Mouse (Mus musculus): ENCODE measurements at regions not wholly inside any gene's neighbourhood (a gene's known extent, or its start where the extent isn't known, plus 50 kb on each side); places are given as distances from the start of the nearest gene placed in this dataset.

- intact Hi-C loops (cut with DNase I) = no loop called here
- no peak for DNase-seq
Observed at GRCm38 (mm10) chr13:63627184-63627893, 53.9 kb upstream of the Ptch1 start.

GRCm38 (mm10) chr13:63627894-63628287, 54.5 kb upstream of the Ptch1 start:
- intact Hi-C loops (cut with DNase I) = no loop called here
- no peak for DNase-seq

- intact Hi-C loops (cut with DNase I) = no loop called here
- DNase-seq = no peak
Observed at GRCm38 (mm10) chr13:63631771-63632347, 58.5 kb upstream of the Ptch1 start.

GRCm38 (mm10) chr13:63634294-63634693, 60.9 kb upstream of the Ptch1 start:
- no peak for DNase-seq
- intact Hi-C loops (cut with DNase I) = no loop called here

- intact Hi-C loops (cut with DNase I) = no loop called here
- DNase-seq = no peak
Observed at GRCm38 (mm10) chr13:63641649-63642226, 68.3 kb upstream of the Ptch1 start.

- intact Hi-C loops (cut with DNase I) = no loop called here
- peak; percentile 30 to 44 for DNase-seq
Observed at GRCm38 (mm10) chr13:63642617-63643016, 69.2 kb upstream of the Ptch1 start.

GRCm38 (mm10) chr13:63643394-63643793, 70.0 kb upstream of the Ptch1 start:
- no peak for DNase-seq
- intact Hi-C loops (cut with DNase I) = no loop called here

GRCm38 (mm10) chr13:63644308-63644707, 70.9 kb upstream of the Ptch1 start:
- intact Hi-C loops (cut with DNase I) = no loop called here
- DNase-seq = no peak

GRCm38 (mm10) chr13:63649058-63649647, 75.8 kb upstream of the Ptch1 start:
- no peak for DNase-seq
- intact Hi-C loops (cut with DNase I) = no loop called here

GRCm38 (mm10) chr13:63654514-63654913, 81.1 kb upstream of the Ptch1 start:
- no peak for DNase-seq
- intact Hi-C loops (cut with DNase I) = no loop called here

- intact Hi-C loops (cut with DNase I) = no loop called here
- no peak for DNase-seq
Observed at GRCm38 (mm10) chr13:63657115-63657514, 83.7 kb upstream of the Ptch1 start.

- intact Hi-C loops (cut with DNase I) = no loop called here
- no peak for DNase-seq
Observed at GRCm38 (mm10) chr13:63659412-63659811, 86.0 kb upstream of the Ptch1 start.

- no peak for DNase-seq
- intact Hi-C loops (cut with DNase I) = no loop called here
Observed at GRCm38 (mm10) chr13:63660431-63660830, 87.0 kb upstream of the Ptch1 start.

GRCm38 (mm10) chr13:63668576-63668975, 95.2 kb upstream of the Ptch1 start:
- DNase-seq = no peak
- intact Hi-C loops (cut with DNase I) = no loop called here

GRCm38 (mm10) chr13:63669031-63669430, 95.6 kb upstream of the Ptch1 start:
- intact Hi-C loops (cut with DNase I) = no loop called here
- no peak for DNase-seq

- intact Hi-C loops (cut with DNase I) = no loop called here
Observed at GRCm38 (mm10) chr13:63672425-63672824, 99.0 kb upstream of the Ptch1 start.

GRCm38 (mm10) chr13:63677696-63678095, 104.3 kb upstream of the Ptch1 start:
- no peak for DNase-seq
- intact Hi-C loops (cut with DNase I) = no loop called here

More at GRCm38 (mm10) chr13:63672425-63672824, 99.0 kb upstream of the Ptch1 start:
- no peak for DNase-seq

- DNase-seq = peak in 1 of 2 experiments; percentile 15
- intact Hi-C loops (cut with DNase I) = no loop called here
Observed at GRCm38 (mm10) chr13:63678265-63679260, 105.2 kb upstream of the Ptch1 start.

GRCm38 (mm10) chr13:63682341-63682740, 108.9 kb upstream of the Ptch1 start:
- no peak for DNase-seq
- intact Hi-C loops (cut with DNase I) = no loop called here

- intact Hi-C loops (cut with DNase I) = loop anchor here (10.0 kb wide), 1 partner anchor 233 kb away; no protein-coding TSS in a partner anchor
- DNase-seq = no peak
Observed at GRCm38 (mm10) chr13:63691974-63692373, 118.6 kb upstream of the Ptch1 start.

Measured in gastrocnemius, postnatal 36 days (tissue).